Mouse (Mus musculus) cerebellum, adult 2 months (tissue): ENCODE measurements around the gene Pm20d1.

Source experiments
- CTCF ChIP-seq: fragments of 200-500 bp; IDR thresholded peaks from 2 replicates; pipeline ENCODE4 v1.5.1; 2011; ENCODE audit warnings: low read depth, mild to moderate bottlenecking, control low read depth, low read length, moderate library complexity, borderline replicate concordance; ENCODE audit not compliant: insufficient read depth
- POLR2A ChIP-seq: fragments of 200-500 bp; IDR thresholded peaks from 2 replicates; pipeline ENCODE4 v1.6.1; 2011; ENCODE audit warnings: low read length, control low read depth, borderline replicate concordance; ENCODE audit not compliant: insufficient read depth

- TF ChIP-seq POLR2A (no peak), CTCF (no peak)
These were observed 36.8 kb upstream of the Pm20d1 start for GRCm38 (mm10) chr1:131760428-131760820.
